Mouse (Mus musculus) midbrain, embryonic 10.5 days (tissue): ENCODE measurements around the gene Serpina3k. TPM values are rescaled to one million over a fixed set of nuclear protein-coding genes. Genes with fewer than 3 reads are reported as not detected.
"Not testable (repeated sequence)": the region's sequence is repeated elsewhere in the genome, so short reads cannot be mapped to it uniquely, and the experiment has no call there.

Experiments
- DNase-seq: peaks from one replicate; pipeline ENCODE4 v3.0.0-alpha.2; 2017; ENCODE audit warnings: low spot score
- H3K27ac ChIP-seq: fragments of 300-500 bp; sonication (generic); replicated peaks from 2 replicates; pipeline ENCODE4 v1.5.1; 2016; ENCODE audit warnings: mild to moderate bottlenecking
- H3K27me3 ChIP-seq: fragments of 300-500 bp; sonication (generic); 2 replicates; pipeline ENCODE4 v1.6.1; 2016; ENCODE audit warnings: low read depth, mild to moderate bottlenecking; ENCODE audit not compliant: poor library complexity, severe bottlenecking
- H3K36me3 ChIP-seq: fragments of 300-500 bp; sonication (generic); 2 replicates; pipeline ENCODE4 v1.6.1; 2016; ENCODE audit warnings: mild to moderate bottlenecking, moderate library complexity
- H3K4me1 ChIP-seq: fragments of 300-500 bp; sonication (generic); 2 replicates; pipeline ENCODE4 v1.6.1; 2016
- H3K4me3 ChIP-seq: fragments of 300-500 bp; sonication (generic); 2 replicates; pipeline ENCODE4 v1.5.1; 2016; ENCODE audit warnings: mild to moderate bottlenecking, moderate library complexity
- H3K9me3 ChIP-seq: fragments of 300-500 bp; sonication (generic); replicated peaks from 2 replicates; pipeline ENCODE4 v1.6.1; 2016; ENCODE audit warnings: mild to moderate bottlenecking
- WGBS: fragments of 180-500 bp; shearing (Covaris S2); methylation state at CpG from one replicate; pipeline ENCODE4 v1.1.7; 2016; 5-methylcytosine and 5-hydroxymethylcytosine counted together
- polyA plus RNA-seq: library from polyadenylated mRNA; unstranded; fragments of >200 nt; fragmentation: Nextera tagmentation; extraction: Ambion mirVana; gene quantifications from 2 replicates; pipeline ENCODE4 v1.2.1, GENCODE M21; 2016

The Serpina3k gene
- not detected in 2 replicates for polyA plus RNA-seq

DNA sequence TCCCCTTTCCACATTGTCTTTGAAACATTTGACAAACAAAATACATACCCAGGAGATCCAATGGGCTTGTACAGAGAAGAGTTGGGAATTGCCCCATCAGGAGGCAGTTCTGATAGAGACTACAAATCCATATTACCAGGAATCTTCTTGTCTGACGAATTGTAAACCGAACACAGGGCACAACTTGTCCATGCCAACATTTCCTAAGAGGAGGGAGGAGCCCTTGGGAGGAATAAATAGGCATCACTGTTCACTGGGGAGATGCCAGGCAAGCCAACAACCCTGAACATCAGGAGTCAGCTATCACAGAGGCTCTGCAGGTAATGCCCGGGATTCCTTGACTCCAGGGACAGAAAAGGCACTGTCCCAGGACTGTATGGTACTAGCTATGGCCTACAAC is at the start of gene Serpina3k, which contains the start of gene Serpina3m:
Serpina3k (plus strand) TSS at position 261 of the 400 bp plus-strand sequence.
Serpina3m (plus strand) TSS at position 261 of the 400 bp plus-strand sequence.
- not testable (repeated sequence) for H3K4me1 ChIP-seq, H3K9me3 ChIP-seq, H3K27me3 ChIP-seq, H3K4me3 ChIP-seq, H3K27ac ChIP-seq, H3K36me3 ChIP-seq, DNase-seq
- WGBS, result 86% methylated on average over 3 of the region's 3 CpGs

DNA sequence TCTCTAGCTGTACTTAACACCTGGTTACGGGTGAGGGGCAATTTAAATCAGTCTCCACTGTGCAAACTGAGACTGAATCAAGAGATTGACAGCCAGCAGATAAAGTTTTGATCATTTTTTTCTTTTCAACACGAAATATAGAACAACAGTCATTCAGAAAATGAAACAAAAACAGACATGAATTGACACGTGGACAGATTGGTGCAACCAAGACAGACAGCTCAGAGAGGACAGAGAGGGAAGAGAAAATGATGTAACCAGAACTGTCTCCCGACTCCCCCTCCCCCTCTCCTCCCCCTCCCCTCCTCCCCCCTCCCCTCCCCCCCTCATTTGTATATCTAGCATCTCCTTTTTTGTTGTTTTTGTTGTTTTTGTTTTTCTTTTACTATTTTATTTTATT is 48.4 kb upstream of the Serpina3k start:
- Histone ChIP-seq H3K9me3 (peaks cover 10% of the 10 kb centered on the region; the same call in 1 of the 2 replicates), H3K27me3 (no peaks in the 10 kb centered on the region), H3K4me1 (no peaks in the 10 kb centered on the region), H3K36me3 (no peaks in the 10 kb centered on the region), H3K4me3 (no peak overlapping the region), H3K27ac (no peak overlapping the region)
- WGBS, result 54% methylated on average over 4 of the region's 4 CpGs
- no peak for DNase-seq

- H3K9me3 ChIP-seq, result no peaks in the 10 kb centered on the region
- H3K27me3 ChIP-seq, result no peaks in the 10 kb centered on the region
- no peaks in the 10 kb centered on the region for H3K36me3 ChIP-seq
- no peak for DNase-seq
- no peaks in the 10 kb centered on the region for H3K4me1 ChIP-seq
- no peak overlapping the region for H3K4me3 ChIP-seq
- 84% methylated on average over 2 of the region's 2 CpGs for WGBS
- no peak overlapping the region for H3K27ac ChIP-seq
Measured at GRCm38 (mm10) chr12:104293963-104294362, 44.3 kb upstream of the Serpina3k start.

GRCm38 (mm10) chr12:104298049-104298448 is 40.2 kb upstream of the Serpina3k start:
- 96% methylated on average over 2 of the region's 2 CpGs for WGBS
- DNase-seq, result no peak
- no peak overlapping the region for H3K27ac ChIP-seq
- H3K27me3 ChIP-seq, result no peaks in the 10 kb centered on the region
- no peaks in the 10 kb centered on the region for H3K4me1 ChIP-seq
- no peaks in the 10 kb centered on the region for H3K36me3 ChIP-seq
- H3K9me3 ChIP-seq, result no peaks in the 10 kb centered on the region
- H3K4me3 ChIP-seq, result no peak overlapping the region

GRCm38 (mm10) chr12:104305991-104306390 is 32.3 kb upstream of the Serpina3k start:
- 86% methylated on average over 4 of the region's 4 CpGs for WGBS
- H3K4me1 ChIP-seq, result no peaks in the 10 kb centered on the region
- no peaks in the 10 kb centered on the region for H3K36me3 ChIP-seq
- no peaks in the 10 kb centered on the region for H3K27me3 ChIP-seq
- H3K4me3 ChIP-seq, result no peak overlapping the region
- H3K27ac ChIP-seq, result no peak overlapping the region
- no peak for DNase-seq
- H3K9me3 ChIP-seq, result peaks cover 4% of the 10 kb centered on the region

DNA sequence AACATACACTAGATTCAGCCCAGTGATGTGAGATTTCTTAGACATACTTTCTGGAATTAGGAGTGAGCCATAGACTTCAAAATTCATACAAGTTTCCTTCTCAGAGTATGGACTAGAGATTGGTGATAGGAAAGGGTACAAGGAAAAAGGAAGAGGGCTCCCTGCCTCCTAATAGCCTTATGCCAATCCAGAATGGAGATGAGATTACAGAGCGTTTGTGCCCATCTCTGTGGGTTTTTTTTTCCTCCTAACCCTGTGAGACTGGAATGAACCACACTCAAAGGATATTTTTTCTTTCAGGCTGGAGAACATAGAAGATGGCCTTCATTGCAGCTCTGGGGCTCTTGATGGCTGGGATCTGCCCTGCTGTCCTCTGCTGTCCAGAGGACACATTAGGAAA is 24.0 kb upstream of the Serpina3k start, which contains the start of gene Serpina3j:
Serpina3j (plus strand) TSS at position 301 of the 400 bp plus-strand sequence.
- H3K4me3 ChIP-seq, result no peak within 1 kb of the TSS
- no peak for DNase-seq
- H3K4me1 ChIP-seq, result no peaks in the 10 kb centered on the region
- H3K27ac ChIP-seq, result no peak within 1 kb of the TSS
- H3K36me3 ChIP-seq, result no peaks in the 10 kb centered on the region
- WGBS, result 92% methylated on average over 1 of the region's 1 CpGs
- H3K27me3 ChIP-seq, result no peaks in the 10 kb centered on the region
- peaks cover 12% of the 10 kb centered on the region for H3K9me3 ChIP-seq

GRCm38 (mm10) chr12:104322454-104322853 is 15.8 kb upstream of the Serpina3k start:
- Histone ChIP-seq H3K27me3 (no peaks in the 10 kb centered on the region), H3K4me3 (no peak overlapping the region), H3K4me1 (no peaks in the 10 kb centered on the region), H3K9me3 (no peaks in the 10 kb centered on the region), H3K27ac (no peak overlapping the region), H3K36me3 (no peaks in the 10 kb centered on the region)
- 78% methylated on average over 1 of the region's 1 CpGs for WGBS
- no peak for DNase-seq

GRCm38 (mm10) chr12:104331701-104332100 is 6.6 kb upstream of the Serpina3k start:
- no peak overlapping the region for H3K4me3 ChIP-seq
- H3K9me3 ChIP-seq, result no peaks in the 10 kb centered on the region
- H3K4me1 ChIP-seq, result no peaks in the 10 kb centered on the region
- DNase-seq, result no peak
- no peaks in the 10 kb centered on the region for H3K36me3 ChIP-seq
- H3K27me3 ChIP-seq, result no peaks in the 10 kb centered on the region
- 50% methylated on average over 1 of the region's 1 CpGs for WGBS
- no peak overlapping the region for H3K27ac ChIP-seq

DNA sequence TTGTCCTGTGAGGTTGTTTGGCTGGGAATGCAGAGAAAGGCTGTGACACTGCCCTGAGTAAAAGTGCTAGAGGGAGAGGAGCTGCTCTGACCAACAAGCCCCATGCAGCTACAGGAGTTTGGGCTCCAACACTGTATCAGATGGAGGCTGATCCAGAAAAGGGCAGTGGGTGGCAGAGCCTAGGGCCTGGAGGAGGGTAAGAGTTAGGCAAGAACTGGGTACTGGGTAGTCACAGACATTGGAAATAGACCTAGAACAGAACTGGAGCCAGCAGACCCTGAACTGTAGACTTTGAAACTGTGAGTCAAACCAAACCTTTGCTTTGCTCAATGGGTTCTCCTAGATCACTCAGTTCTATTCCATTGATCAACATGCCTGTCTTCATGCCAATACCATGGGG is 1.4 kb upstream of the Serpina3k start:
- not testable (repeated sequence) for H3K27ac ChIP-seq, H3K27me3 ChIP-seq, H3K4me1 ChIP-seq, H3K4me3 ChIP-seq, H3K36me3 ChIP-seq, H3K9me3 ChIP-seq, DNase-seq

DNA sequence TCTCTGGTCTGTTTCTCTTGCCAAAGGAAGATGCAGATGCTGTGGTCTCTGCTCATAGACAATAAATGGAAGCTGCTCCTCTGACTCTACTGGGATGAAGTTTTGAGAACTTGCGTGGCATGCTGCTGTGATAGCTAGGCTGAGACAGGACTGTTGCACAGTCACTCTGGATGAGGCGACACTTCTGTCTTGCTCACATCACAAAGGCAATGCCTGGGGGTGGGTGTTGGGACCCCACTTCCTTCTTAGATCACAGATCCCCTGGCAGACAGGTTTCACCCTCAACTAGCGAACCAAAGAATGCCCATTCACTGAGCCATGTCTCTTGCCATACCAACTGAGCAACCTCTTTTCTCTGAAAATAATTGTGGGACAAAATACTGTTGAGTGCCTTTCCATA is 419 bp downstream of the Serpina3k start:
- no peaks in the 10 kb centered on the region for H3K36me3 ChIP-seq
- H3K9me3 ChIP-seq, result no peaks in the 10 kb centered on the region
- no peak overlapping the region for H3K27ac ChIP-seq
- H3K27me3 ChIP-seq, result no peaks in the 10 kb centered on the region
- no peaks in the 10 kb centered on the region for H3K4me1 ChIP-seq
- 95% methylated on average over 3 of the region's 3 CpGs for WGBS
- DNase-seq, result no peak
- no peak overlapping the region for H3K4me3 ChIP-seq

DNA sequence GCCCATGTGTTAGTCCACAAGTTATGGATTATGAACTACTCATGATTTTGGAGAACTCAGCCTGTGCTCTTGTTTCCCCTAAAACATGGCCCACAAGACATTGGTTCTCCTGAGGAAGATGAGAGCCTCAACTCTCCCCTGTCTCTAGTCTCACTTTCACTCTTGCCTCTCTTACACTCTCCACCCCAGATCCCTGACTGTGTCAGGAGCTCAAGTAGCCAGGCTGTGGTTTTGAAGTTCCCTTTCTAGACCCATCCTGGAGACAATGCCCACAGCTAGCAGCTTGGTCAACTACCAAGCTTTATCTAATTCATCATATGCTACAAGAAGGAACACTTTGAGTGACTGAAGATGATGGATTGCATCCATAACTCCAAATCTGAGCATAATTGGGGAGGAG is 4.2 kb downstream of the Serpina3k start:
- not testable (repeated sequence) for H3K4me1 ChIP-seq, DNase-seq, H3K27me3 ChIP-seq, H3K4me3 ChIP-seq, H3K9me3 ChIP-seq, H3K27ac ChIP-seq, H3K36me3 ChIP-seq

- Histone ChIP-seq H3K36me3 (no peaks in the 10 kb centered on the region), H3K27ac (no peak overlapping the region), H3K4me1 (no peaks in the 10 kb centered on the region), H3K4me3 (no peak overlapping the region), H3K27me3 (no peaks in the 10 kb centered on the region), H3K9me3 (no peaks in the 10 kb centered on the region)
- DNase-seq, result no peak
- WGBS, result 90% methylated on average over 2 of the region's 2 CpGs
Measured at GRCm38 (mm10) chr12:104345181-104345580, 6.9 kb downstream of the Serpina3k start.

GRCm38 (mm10) chr12:104345707-104346106 is 7.4 kb downstream of the Serpina3k start:
- Histone ChIP-seq H3K4me3 (no peak overlapping the region), H3K27me3 (no peaks in the 10 kb centered on the region), H3K4me1 (no peaks in the 10 kb centered on the region), H3K9me3 (no peaks in the 10 kb centered on the region), H3K27ac (no peak overlapping the region), H3K36me3 (no peaks in the 10 kb centered on the region)
- DNase-seq, result no peak

DNA sequence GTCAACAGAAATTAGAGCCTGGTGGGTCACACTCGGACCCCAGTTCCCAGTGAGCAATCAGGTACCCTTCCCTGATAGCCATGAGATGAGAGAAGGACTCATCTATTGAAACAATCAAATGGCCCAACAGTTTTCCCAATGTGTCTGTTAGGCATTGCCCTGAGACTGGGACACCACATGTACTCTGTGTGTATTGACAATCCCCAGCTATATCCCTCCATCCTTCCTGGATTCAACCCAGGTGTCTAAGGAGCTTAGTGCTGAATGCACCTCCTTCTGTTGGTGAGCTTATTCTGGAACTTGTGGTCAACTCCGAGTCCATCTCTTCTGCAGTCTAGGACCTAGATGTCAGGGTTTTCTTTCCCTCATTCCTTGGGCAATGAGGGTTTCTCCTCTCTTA is 8.8 kb downstream of the Serpina3k start:
- 81% methylated on average over 2 of the region's 2 CpGs for WGBS
- Histone ChIP-seq H3K27me3 (no peaks in the 10 kb centered on the region), H3K4me3 (no peak overlapping the region), H3K9me3 (no peaks in the 10 kb centered on the region), H3K4me1 (no peaks in the 10 kb centered on the region), H3K27ac (no peak overlapping the region), H3K36me3 (no peaks in the 10 kb centered on the region)
- DNase-seq, result no peak
